Mouse (Mus musculus): ENCODE data around the gene Chchd1. TPM values are rescaled to one million over a fixed set of nuclear protein-coding genes. Genes with fewer than 3 reads are reported as not detected.
A peak's percentile ranks its signal among the peaks of the same experiment; 100 is the strongest.

The Chchd1 gene
- polyA plus RNA-seq, 1 experiment from 2014 or later, result 194 TPM

- no peak for ATAC-seq (ENCODE audit: low FRiP score)
Observed at GRCm38 (mm10) chr14:20677906-20678305, 24.9 kb upstream of the Chchd1 start.

GRCm38 (mm10) chr14:20681742-20682141, 21.1 kb upstream of the Chchd1 start:
- H3K4me2 ChIP-seq (replicated peaks), result no peak overlapping the region
- no peak for ATAC-seq (ENCODE audit: low FRiP score)
- no peaks in the 10 kb centered on the region for H3K4me1 ChIP-seq (replicated peaks; ENCODE audit: control insufficient read depth, insufficient read depth, low read length)
- H3K9ac ChIP-seq, result no peak overlapping the region
- H3K27me3 ChIP-seq (ENCODE audit: control insufficient read depth, insufficient read depth, low read length), result no peaks in the 10 kb centered on the region
- no peak overlapping the region for H3K27ac ChIP-seq
- H3K36me3 ChIP-seq (replicated peaks; ENCODE audit: control insufficient read depth, insufficient read depth), result peaks cover 99% of the 10 kb centered on the region
- H3K9me3 ChIP-seq (ENCODE audit: control insufficient read depth, low read length), result no peaks in the 10 kb centered on the region
- H3K4me3 ChIP-seq (replicated peaks; ENCODE audit: low read length), result no peak overlapping the region
- 95% methylated on average over 2 of the region's 2 CpGs for WGBS
- DNase-seq (ENCODE audit: low spot score), result no peak

More at GRCm38 (mm10) chr14:20677906-20678305, 24.9 kb upstream of the Chchd1 start:
- H3K27me3 ChIP-seq (ENCODE audit: control insufficient read depth, insufficient read depth, low read length), result no peaks in the 10 kb centered on the region
- H3K4me1 ChIP-seq (replicated peaks; ENCODE audit: control insufficient read depth, insufficient read depth, low read length), result peaks cover 18% of the 10 kb centered on the region
- H3K27ac ChIP-seq, result no peak overlapping the region
- 94% methylated on average over 4 of the region's 4 CpGs for whole genome bisulfite sequencing
- no peak overlapping the region for H3K9ac ChIP-seq
- H3K9me3 ChIP-seq (ENCODE audit: control insufficient read depth, low read length), result no peaks in the 10 kb centered on the region
- peaks cover 72% of the 10 kb centered on the region for H3K36me3 ChIP-seq (replicated peaks; ENCODE audit: control insufficient read depth, insufficient read depth)
- H3K4me2 ChIP-seq (replicated peaks), result no peak overlapping the region
- no peak overlapping the region for H3K4me3 ChIP-seq (replicated peaks; ENCODE audit: low read length)
- DNase-seq (ENCODE audit: low spot score), result no peak

GRCm38 (mm10) chr14:20682498-20682897, 20.3 kb upstream of the Chchd1 start:
- Histone ChIP-seq H3K4me1 (replicated peaks; ENCODE audit: control insufficient read depth, insufficient read depth, low read length) (no peaks in the 10 kb centered on the region), H3K27me3 (ENCODE audit: control insufficient read depth, insufficient read depth, low read length) (no peaks in the 10 kb centered on the region), H3K9ac (no peak overlapping the region), H3K27ac (no peak overlapping the region), H3K36me3 (replicated peaks; ENCODE audit: control insufficient read depth, insufficient read depth) (peaks cover 99% of the 10 kb centered on the region), H3K4me3 (replicated peaks; ENCODE audit: low read length) (no peak overlapping the region), H3K4me2 (replicated peaks) (no peak overlapping the region), H3K9me3 (ENCODE audit: control insufficient read depth, low read length) (no peaks in the 10 kb centered on the region)
- DNase-seq (ENCODE audit: low spot score) (no peak), ATAC-seq (ENCODE audit: low FRiP score) (no peak)
- 75% methylated on average over 3 of the region's 3 CpGs for WGBS

- peaks cover 100% of the 10 kb centered on the region for H3K36me3 ChIP-seq (replicated peaks; ENCODE audit: control insufficient read depth, insufficient read depth)
- H3K27ac ChIP-seq, result no peak overlapping the region
- no peak for DNase-seq (ENCODE audit: low spot score)
- no peak for ATAC-seq (ENCODE audit: low FRiP score)
- H3K4me3 ChIP-seq (replicated peaks; ENCODE audit: low read length), result no peak overlapping the region
- no peaks in the 10 kb centered on the region for H3K9me3 ChIP-seq (ENCODE audit: control insufficient read depth, low read length)
- no peaks in the 10 kb centered on the region for H3K27me3 ChIP-seq (ENCODE audit: control insufficient read depth, insufficient read depth, low read length)
- H3K9ac ChIP-seq, result no peak overlapping the region
- no peak overlapping the region for H3K4me2 ChIP-seq (replicated peaks)
- H3K4me1 ChIP-seq (replicated peaks; ENCODE audit: control insufficient read depth, insufficient read depth, low read length), result no peaks in the 10 kb centered on the region
- WGBS, result 98% methylated on average over 3 of the region's 3 CpGs
Observed at GRCm38 (mm10) chr14:20686576-20686975, 16.2 kb upstream of the Chchd1 start.

GRCm38 (mm10) chr14:20689009-20689408, 13.8 kb upstream of the Chchd1 start:
- Histone ChIP-seq H3K4me1 (replicated peaks; ENCODE audit: control insufficient read depth, insufficient read depth, low read length) (no peaks in the 10 kb centered on the region), H3K9ac (no peak overlapping the region), H3K27me3 (ENCODE audit: control insufficient read depth, insufficient read depth, low read length) (no peaks in the 10 kb centered on the region), H3K9me3 (ENCODE audit: control insufficient read depth, low read length) (no peaks in the 10 kb centered on the region), H3K36me3 (replicated peaks; ENCODE audit: control insufficient read depth, insufficient read depth) (peaks cover 100% of the 10 kb centered on the region), H3K27ac (no peak overlapping the region), H3K4me2 (replicated peaks) (no peak overlapping the region), H3K4me3 (replicated peaks; ENCODE audit: low read length) (no peak overlapping the region)
- no peak for ATAC-seq (ENCODE audit: low FRiP score)
- WGBS, result 95% methylated on average over 2 of the region's 2 CpGs
- DNase-seq (ENCODE audit: low spot score), result no peak

GRCm38 (mm10) chr14:20691772-20692171, 11.0 kb upstream of the Chchd1 start:
- Histone ChIP-seq H3K36me3 (replicated peaks; ENCODE audit: control insufficient read depth, insufficient read depth) (peaks cover 74% of the 10 kb centered on the region), H3K9ac (no peak overlapping the region), H3K4me3 (replicated peaks; ENCODE audit: low read length) (no peak overlapping the region), H3K27me3 (ENCODE audit: control insufficient read depth, insufficient read depth, low read length) (no peaks in the 10 kb centered on the region), H3K4me1 (replicated peaks; ENCODE audit: control insufficient read depth, insufficient read depth, low read length) (peaks cover 14% of the 10 kb centered on the region), H3K27ac (no peak overlapping the region), H3K4me2 (replicated peaks) (no peak overlapping the region), H3K9me3 (ENCODE audit: control insufficient read depth, low read length) (no peaks in the 10 kb centered on the region)
- ATAC-seq (ENCODE audit: low FRiP score) (no peak), DNase-seq (ENCODE audit: low spot score) (no peak)
- WGBS, result 96% methylated on average over 6 of the region's 6 CpGs

GRCm38 (mm10) chr14:20693589-20694101, 9.2 kb upstream of the Chchd1 start:
- Histone ChIP-seq H3K4me2 (replicated peaks) (no peak overlapping the region), H3K9ac (no peak overlapping the region), H3K36me3 (replicated peaks; ENCODE audit: control insufficient read depth, insufficient read depth) (peaks cover 55% of the 10 kb centered on the region), H3K4me3 (replicated peaks; ENCODE audit: low read length) (no peak overlapping the region), H3K9me3 (ENCODE audit: control insufficient read depth, low read length) (no peaks in the 10 kb centered on the region), H3K27me3 (ENCODE audit: control insufficient read depth, insufficient read depth, low read length) (no peaks in the 10 kb centered on the region), H3K4me1 (replicated peaks; ENCODE audit: control insufficient read depth, insufficient read depth, low read length) (peaks cover 29% of the 10 kb centered on the region), H3K27ac (no peak overlapping the region)
- WGBS, result 92% methylated on average over 10 of the region's 10 CpGs
- no peak for ATAC-seq (ENCODE audit: low FRiP score)
- no peak for DNase-seq (ENCODE audit: low spot score)

GRCm38 (mm10) chr14:20694185-20694883, 8.5 kb upstream of the Chchd1 start:
- ATAC-seq (ENCODE audit: low FRiP score), result peak; percentile 22
- H3K36me3 ChIP-seq (replicated peaks; ENCODE audit: control insufficient read depth, insufficient read depth), result peaks cover 49% of the 10 kb centered on the region
- 51% methylated on average over 13 of the region's 13 CpGs for WGBS

GRCm38 (mm10) chr14:20694884-20695760, 7.7 kb upstream of the Chchd1 start, which contains the start of gene Fut11:
Gene Fut11, plus strand, starts transcription at chr14:20694968.
- Histone ChIP-seq H3K9ac (peak within 1 kb of the TSS; percentile 94), H3K4me2 (replicated peaks) (peak within 1 kb of the TSS; percentile 79), H3K27ac (peak within 1 kb of the TSS; percentile 99), H3K36me3 (replicated peaks; ENCODE audit: control insufficient read depth, insufficient read depth) (peaks cover 42% of the 10 kb centered on the region), H3K27me3 (ENCODE audit: control insufficient read depth, insufficient read depth, low read length) (no peaks in the 10 kb centered on the region), H3K4me3 (replicated peaks; ENCODE audit: low read length) (peak within 1 kb of the TSS; percentile 86), H3K9me3 (ENCODE audit: control insufficient read depth, low read length) (no peaks in the 10 kb centered on the region), H3K4me1 (replicated peaks; ENCODE audit: control insufficient read depth, insufficient read depth, low read length) (peaks cover 43% of the 10 kb centered on the region)
- ATAC-seq (ENCODE audit: low FRiP score) (peak; percentile 92), DNase-seq (ENCODE audit: low spot score) (peak; percentile 87)
- WGBS, result under 1% methylated on average over 108 of the region's 111 CpGs

More at GRCm38 (mm10) chr14:20694185-20694883, 8.5 kb upstream of the Chchd1 start:
- Histone ChIP-seq H3K4me3 (replicated peaks; ENCODE audit: low read length) (peak overlapping the region; percentile 86), H3K4me1 (replicated peaks; ENCODE audit: control insufficient read depth, insufficient read depth, low read length) (peaks cover 35% of the 10 kb centered on the region), H3K9me3 (ENCODE audit: control insufficient read depth, low read length) (no peaks in the 10 kb centered on the region), H3K9ac (peak overlapping the region; percentile 94), H3K27me3 (ENCODE audit: control insufficient read depth, insufficient read depth, low read length) (no peaks in the 10 kb centered on the region), H3K27ac (peak overlapping the region; percentile 99), H3K4me2 (replicated peaks) (peak overlapping the region; percentile 79)
- DNase-seq (ENCODE audit: low spot score), result no peak

All from hindbrain, embryonic 14.5 days (tissue).